Mouse (Mus musculus) brain, embryonic 14.5 days (tissue): Measurements from ENCODE around the gene Car15. TPM values are rescaled to one million over a fixed set of nuclear protein-coding genes. Genes with fewer than 3 reads are reported as not detected.

ENCODE experiments used
- DNase-seq: peaks from one replicate; pipeline ENCODE4 v3.0.0-alpha.2; 2011; ENCODE audit warnings: low read depth
- CTCF ChIP-seq: fragments of 200-500 bp; IDR thresholded peaks from 2 replicates; pipeline ENCODE4 v1.5.1; 2012; ENCODE audit warnings: inconsistent platforms, mild to moderate bottlenecking, moderate library complexity, borderline replicate concordance; ENCODE audit not compliant: insufficient read depth, insufficient read length; ENCODE audit errors: extremely low read depth
- POLR2A ChIP-seq: fragments of 200-500 bp; IDR thresholded peaks from 2 replicates; pipeline ENCODE4 v1.6.1; 2012; ENCODE audit warnings: mild to moderate bottlenecking, inconsistent platforms, borderline replicate concordance; ENCODE audit not compliant: poor library complexity, insufficient read depth, insufficient read length, severe bottlenecking; ENCODE audit errors: extremely low read depth
- polyA plus RNA-seq: library from polyadenylated mRNA; depleted of rRNA; stranded (reverse); fragments of >200 nt; gene quantifications from 2 replicates; pipeline ENCODE4 v1.2.3, GENCODE M21; 2012

Car15 gene
- polyA plus RNA-seq, 1 experiment: 16.1 TPM

DNA sequence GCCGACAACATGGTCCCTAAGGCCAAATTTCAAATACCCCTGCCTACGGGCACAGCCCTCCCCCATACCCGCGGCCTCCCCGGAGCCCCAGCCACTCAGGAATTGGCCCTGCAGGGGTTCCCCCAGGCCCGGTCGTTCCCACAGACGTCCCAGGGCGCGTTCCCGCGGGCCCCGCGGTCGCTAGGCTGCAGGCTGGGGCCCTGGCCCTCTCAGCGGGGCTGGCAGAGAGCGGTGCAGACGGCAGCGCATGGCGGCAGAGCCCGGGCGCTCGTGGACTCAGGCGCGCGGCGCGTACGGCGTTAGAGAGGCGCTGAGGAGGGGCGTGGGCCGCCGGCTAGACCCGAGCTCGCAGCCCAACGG, 4.9 kb downstream of the Car15 start:
- TF ChIP-seq CTCF: no peak
- no peak for TF ChIP-seq POLR2A
- DNase-seq: peak; percentile 46

DNA sequence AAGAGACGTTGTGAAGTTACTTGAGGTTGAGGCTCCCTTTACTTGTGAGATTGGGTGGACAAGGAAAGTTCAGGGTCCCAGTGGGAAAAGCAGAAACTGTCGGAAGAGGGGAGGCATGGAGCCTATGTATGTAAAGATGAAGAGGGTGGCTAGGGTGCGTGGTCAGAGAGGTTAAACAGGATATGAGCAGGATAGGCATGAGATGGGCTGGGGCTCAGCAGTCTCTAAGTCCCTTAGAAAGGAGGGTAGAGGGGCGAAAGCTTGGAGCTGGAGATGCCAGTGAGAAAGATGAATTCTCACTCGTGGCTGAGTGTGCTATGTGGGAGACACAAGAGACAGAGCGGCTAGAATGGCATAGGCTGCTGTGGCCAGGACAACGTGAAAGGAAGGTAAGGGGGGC, 5.3 kb downstream of the Car15 start, which contains the start of gene B830017H08Rik:
Gene B830017H08Rik, plus strand, starts transcription at position 301 of the 400 bp plus-strand sequence.
- no peak for TF ChIP-seq CTCF
- no peak for TF ChIP-seq POLR2A
- no peak for DNase-seq

DNA sequence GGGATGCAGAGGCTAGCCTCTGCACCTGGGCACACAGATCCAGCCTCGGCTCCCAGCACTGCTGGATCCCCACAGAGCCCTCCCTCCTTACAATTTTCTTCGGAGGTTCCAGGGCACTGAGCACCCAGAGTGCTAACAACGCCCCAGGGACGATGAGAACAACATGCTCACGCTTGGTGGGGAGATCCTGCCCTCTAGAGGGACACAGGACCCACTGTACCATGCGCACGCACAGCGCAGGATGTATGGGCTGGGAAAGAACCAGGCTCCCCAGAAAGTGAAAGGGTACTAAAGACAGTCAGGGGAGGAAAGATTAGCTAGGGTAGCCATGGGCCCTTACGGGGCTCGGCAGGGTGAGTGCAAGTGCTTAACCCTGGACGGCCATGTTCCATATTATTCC, 6.4 kb downstream of the Car15 start:
- TF ChIP-seq CTCF (peak; percentile 42; the same call in 1 of the 2 replicates), POLR2A (no peak)
- DNase-seq: peak; percentile 36

DNA sequence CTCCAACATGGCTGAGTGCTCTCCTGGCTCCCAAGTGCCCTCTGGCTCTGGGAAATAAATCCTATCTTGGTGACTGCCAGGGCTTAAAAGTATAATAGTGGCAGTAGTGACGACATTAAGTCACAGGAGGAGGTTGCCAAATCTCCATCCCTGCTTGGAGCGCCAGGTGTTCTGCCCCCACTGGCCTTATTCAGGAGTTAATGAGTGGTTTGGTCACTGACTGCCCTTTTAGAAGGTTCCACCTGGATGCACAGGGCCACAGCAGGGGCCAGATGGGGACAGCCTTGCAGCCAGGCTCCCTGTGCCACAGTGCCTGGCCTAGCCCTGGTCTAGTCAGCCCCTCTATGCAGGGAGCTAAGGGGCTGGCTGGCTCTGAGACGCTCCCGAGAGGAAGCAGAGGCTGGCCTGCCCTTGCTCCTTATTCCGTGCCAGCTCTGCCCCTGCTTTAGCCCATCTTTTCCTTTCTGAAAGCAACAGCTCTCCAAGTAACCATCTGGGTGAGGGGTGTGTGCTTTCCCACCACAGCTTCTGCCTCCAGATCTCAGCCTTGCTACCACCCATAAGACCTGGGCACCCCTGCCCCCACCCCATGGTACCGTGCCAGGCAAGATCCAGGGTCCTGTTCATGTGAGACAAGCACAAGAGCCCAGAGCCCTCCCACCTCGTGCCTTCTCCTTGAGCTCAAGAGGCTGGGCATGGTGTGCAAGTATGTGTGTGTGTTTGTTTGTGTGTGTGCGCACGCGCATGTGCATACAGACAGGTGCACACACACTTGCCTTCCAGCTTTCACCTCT, 7.6 kb downstream of the Car15 start:
- TF ChIP-seq POLR2A: no peak
- no peak for TF ChIP-seq CTCF
- no peak for DNase-seq

DNA sequence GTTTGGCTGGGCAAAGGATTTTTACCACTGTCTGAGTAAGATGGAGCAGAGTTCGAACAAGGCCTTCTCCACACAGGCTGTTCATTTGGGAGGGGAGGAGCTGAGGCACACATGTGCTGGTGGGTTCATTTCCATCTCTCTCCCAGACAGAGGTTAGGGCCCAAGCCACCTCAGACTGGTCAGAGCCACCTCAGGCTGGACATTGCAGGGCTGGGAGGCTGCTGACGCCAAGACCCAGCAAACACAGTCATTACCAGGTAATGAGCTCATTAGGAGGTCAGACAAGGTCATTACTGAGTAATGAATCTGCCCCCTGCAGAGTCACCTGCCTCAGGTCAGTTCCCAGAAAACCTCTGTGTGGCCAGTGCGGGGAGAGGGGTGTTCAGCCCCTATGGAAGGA, 9.3 kb downstream of the Car15 start:
- TF ChIP-seq POLR2A (no peak), CTCF (no peak)
- no peak for DNase-seq

DNA sequence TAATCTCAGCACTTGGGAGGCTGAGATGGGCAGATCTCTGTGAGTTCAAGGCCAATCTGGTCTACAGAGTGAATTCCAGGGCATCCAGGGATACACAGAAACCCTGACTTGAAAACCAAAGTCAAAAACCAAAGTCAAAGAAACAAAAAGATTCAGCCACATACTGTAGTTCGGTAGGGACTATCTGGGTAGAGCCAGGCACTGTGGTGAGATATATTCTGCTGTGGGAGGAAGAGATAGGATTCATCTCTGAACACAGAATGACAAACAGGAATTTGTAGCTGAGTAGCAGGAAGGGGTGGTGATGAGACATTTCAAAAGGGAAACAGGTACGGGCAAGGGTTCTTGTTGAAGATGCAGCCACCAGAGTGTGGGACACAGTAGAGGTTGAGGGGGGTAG, 9.9 kb downstream of the Car15 start:
- DNase-seq: no peak
- no peak for TF ChIP-seq CTCF
- no peak for TF ChIP-seq POLR2A

DNA sequence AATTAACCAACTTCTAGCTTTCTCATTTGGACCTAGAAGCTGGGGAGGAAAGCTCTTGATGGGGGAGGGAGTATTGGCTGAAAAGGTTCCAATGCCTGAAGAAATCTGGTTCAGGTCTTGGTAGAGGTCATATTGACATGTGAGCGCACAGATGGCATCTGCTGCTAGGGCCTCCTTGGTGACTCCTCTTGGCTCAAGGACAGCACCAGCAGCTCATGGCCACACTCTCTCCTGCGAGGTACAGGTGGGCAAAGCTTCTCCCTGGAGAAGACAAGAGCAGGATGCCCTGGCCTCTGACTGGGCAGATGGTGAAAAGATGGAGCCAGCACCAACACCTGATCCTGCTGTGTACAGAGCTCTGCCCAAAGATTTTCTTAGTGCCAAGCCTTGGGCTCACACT, 11.7 kb downstream of the Car15 start:
- TF ChIP-seq POLR2A (no peak), CTCF (no peak)
- no peak for DNase-seq

DNA sequence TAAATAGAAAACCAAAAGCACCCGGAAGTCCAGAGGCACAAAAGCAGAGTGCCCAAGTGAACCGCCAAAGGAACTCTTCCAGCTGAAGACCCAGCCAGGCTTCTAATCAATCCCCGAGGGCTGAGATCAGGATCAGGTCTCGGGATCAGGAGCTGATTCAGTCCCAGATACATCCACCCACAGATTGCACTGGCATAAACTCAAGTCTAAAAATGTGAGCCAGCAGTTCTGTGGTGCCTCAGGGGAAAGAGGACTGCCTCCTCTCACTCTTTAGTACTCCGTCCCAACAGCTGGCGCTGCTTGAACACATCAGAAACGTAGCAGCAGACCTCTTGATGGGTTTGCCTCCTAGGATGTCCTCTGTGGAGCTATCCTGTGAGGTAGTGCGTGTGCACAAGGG, 21.6 kb downstream of the Car15 start:
- no peak for DNase-seq
- TF ChIP-seq POLR2A (no peak), CTCF (no peak)

DNA sequence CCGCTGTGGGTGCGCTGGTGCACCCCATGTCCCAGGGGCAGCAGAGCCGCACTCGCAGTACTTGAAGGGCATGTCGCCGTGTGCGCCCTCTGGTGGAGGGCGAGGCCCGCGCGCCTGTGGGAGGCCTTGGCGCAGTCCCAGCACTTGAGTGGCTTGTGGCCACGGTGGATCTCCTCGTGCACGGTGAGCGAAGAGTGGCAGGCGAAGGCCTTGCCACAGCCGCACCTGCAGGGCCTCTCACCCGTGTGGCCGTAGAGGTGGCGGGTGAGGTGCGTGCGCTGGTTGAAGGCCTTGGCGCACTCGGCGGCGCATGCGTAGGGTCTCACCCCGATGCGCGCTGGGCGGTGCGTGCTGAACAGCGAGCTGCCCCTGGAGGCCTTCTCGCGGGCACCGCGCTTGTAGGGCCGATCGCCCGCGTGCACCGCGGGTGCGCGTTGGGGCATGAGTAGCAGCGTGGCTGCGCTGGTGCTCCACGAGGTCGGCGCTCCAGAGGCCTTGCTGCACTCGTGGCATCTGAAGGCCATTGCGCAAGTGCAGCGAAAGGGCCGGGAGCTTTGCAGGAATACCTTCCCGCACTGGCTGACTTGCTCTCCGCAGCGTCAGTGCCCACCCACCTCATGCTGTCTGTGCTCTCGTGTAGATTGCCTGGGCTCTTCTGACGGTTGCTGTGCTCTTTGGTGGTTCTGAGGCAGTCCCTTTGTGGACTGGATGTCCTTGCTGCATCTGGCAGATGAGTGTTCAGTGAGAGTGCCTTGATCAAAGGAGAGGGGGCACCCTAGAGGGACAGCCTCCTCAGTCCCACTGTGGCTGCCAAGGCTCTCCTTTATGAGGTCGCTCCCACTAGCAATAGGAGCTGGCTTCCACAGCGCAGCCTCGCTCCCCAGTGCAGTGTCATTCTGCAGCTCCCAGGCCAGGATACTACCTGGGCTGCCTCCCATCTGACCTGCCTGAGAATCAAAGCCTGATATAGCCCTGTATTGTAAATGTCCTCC, 22.5 kb downstream of the Car15 start:
- peak; percentile 59; the same call in 1 of the 2 replicates for TF ChIP-seq POLR2A
- peak; percentile 92 for TF ChIP-seq CTCF
- peak; percentile 91 for DNase-seq

DNA sequence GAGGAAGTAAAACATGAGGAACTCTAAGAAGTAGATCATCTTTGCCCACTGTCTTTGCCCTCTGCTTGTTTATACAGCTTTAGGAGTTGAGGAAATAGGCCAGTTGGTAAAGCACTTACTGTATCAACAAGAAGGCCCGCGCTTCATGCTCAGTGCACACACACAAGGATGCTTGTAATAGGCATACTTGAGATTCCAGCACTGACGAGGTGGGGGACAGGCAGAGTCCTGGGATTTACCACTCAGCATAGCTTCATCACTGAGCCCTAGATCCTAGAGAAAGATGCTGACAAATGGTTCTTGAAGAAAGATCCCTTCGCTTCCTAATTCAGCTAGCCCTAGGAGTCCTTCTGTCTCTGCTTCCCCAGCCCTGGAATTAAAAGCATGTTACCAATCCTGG, 25.0 kb downstream of the Car15 start:
- no peak for DNase-seq
- TF ChIP-seq CTCF (no peak), POLR2A (no peak)

DNA sequence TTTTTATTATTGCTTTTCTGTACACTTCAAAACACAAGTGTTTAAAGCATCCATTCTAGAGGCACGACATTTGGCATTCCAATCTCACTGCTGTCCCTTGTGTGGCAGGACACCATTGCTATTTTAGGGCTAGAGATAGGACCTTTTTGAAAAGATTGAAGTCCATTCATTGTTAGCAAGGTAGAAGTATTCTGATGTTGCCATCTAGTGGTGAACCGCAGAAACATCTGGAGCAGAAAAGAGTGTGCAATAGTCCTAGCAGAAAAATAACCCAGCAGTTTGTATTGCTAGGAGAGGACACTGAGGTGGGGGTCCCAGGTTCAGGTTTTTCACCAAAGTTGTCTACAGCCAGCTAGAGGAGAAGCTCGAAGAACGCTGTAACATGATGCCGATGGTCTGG, 26.0 kb downstream of the Car15 start:
- peak; percentile 69 for DNase-seq
- TF ChIP-seq POLR2A (no peak), CTCF (peak; percentile 51; the same call in 1 of the 2 replicates)

DNA sequence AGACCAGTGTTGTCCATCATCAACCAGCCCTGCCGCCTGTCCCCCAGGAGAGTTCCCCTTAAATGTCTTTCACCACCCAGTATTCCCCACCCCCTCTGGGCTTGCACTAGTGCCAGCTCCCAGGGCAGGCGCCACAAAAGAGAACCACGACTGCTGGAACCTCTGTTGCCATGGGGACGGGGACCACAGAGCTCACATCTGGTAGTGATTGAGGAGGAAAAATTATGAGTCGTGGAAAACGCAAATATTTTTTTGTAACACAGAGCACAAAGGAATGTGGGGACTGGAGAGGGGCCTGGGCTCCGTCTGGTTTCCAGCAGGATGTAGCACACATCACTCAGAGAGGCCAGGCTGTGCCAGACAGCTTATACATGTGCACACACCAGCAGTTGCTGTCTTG, 28.5 kb downstream of the Car15 start:
- DNase-seq: peak; percentile 68
- TF ChIP-seq CTCF (no peak), POLR2A (no peak)

DNA sequence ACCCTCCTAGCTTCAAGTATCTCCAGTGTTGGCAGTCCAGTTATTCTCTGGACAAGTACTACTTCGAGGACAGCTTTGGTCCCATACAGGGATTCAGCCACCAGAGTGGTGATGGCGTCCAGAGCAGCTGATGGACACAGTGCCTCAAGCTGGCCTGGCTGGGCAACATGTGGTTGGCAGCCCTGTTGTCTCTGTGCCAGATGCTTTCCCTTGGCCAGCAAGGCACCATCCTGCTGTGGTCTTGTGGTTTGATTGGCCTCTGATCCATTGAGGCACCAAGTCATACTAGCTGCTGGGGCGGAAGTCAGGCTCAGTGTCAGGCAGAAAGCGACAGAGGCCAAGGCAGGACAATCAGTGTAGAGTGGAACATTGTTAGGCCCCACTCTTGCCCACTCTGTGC, 29.0 kb downstream of the Car15 start:
- DNase-seq: no peak
- TF ChIP-seq CTCF (no peak), POLR2A (no peak)

DNA sequence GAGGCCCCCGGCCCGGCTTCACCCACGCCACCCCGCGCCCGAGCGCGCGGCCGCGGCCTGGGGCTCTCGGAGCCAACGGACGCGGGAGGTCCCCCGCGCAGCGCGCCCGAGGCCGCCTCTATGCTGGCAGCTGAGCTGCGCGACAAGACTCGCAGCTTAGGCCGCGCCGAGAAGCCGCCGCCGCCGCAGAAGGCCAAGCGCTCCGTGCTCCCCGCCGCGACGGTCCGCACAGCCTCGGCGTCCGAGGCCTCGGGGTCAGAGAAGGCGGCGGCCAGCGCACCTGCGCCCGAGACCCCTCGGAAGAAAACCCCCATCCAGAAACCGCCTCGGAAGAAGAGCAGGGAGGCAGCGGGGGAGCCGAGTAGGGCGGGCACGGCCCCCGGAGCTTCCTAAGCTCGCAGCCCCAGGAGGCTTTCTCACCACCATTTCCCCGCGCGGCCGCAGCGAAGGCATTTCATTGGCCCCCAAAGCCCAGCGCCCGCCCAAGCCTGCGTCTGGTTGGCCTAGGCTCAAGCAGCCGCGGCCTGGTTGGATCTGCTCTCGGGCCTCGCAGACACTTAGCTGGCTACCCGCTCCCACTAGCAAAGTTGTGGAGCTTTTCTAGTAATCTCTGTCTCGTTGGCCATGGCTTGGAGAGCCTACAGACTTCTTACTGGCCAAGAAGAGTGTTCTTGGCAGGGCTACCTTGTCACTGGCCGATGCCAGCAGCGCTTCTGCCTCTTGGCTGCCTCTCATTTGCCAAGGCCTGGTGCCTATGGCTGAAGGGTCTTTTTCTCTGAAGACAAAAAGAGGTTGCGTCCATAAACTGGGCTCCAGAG, 30.8 kb downstream of the Car15 start:
- TF ChIP-seq CTCF (no peak), POLR2A (peak; percentile 11; the same call in 1 of the 2 replicates)
- DNase-seq: peak; percentile 97
